In genomic region chr8:121318756-121319155, GRCm38 (mm10) we compare ENCODE assay signal across 7 mouse cellular contexts.
DNase-seq lines count a peak whose midpoint lies in the region; ATAC-seq lines count a peak whose summit lies in the region.
"Not testable (repeated sequence)": the region's sequence is repeated elsewhere in the genome, so short reads cannot be mapped to it uniquely, and the experiment has no call there.

No protein-coding gene starts in this region.

- 15% methylated on average over 9 of the region's 19 CpGs for WGBS in embryonic facial prominence, embryonic 10.5 days
- WGBS in intestine, embryonic 15.5 days, result no CpG with 5 or more reads among the region's 19 CpGs
- no CpG with 5 or more reads among the region's 19 CpGs for WGBS in kidney, embryonic 15.5 days

- not testable (repeated sequence) for H3K27ac ChIP-seq in embryonic facial prominence, embryonic 10.5 days (replicated peaks); intestine, embryonic 15.5 days; kidney, embryonic 15.5 days

- DNase-seq in R1 (ENCODE audit: low read depth, low spot score) (peak; percentile 65), liver (peak; percentile 22)
- not testable (repeated sequence) for DNase-seq in embryonic facial prominence, embryonic 10.5 days (ENCODE audit: low spot score)
- peak; percentile 33 to 56 for DNase-seq in kidney, postnatal 4 days
- peak; percentile 38 for DNase-seq in retina, postnatal 1 day

- ATAC-seq in intestine, embryonic 15.5 days; kidney, embryonic 15.5 days (replicated peaks; ENCODE audit: low FRiP score): not testable (repeated sequence)

- H3K9ac ChIP-seq in intestine, embryonic 15.5 days; kidney, embryonic 15.5 days: not testable (repeated sequence)

- 0 out of 2 replicates have a peak overlapping the region, but pooled peaks have one; percentile 17 for H3K4me2 ChIP-seq in intestine, embryonic 15.5 days (replicated peaks)
- peak overlapping the region; percentile 10; the same call in 1 of the 2 replicates for H3K4me2 ChIP-seq in kidney, embryonic 15.5 days

- H3K4me3 ChIP-seq in embryonic facial prominence, embryonic 10.5 days, result peak overlapping the region; percentile 8; the same call in 1 of the 2 replicates
- H3K4me3 ChIP-seq in intestine, embryonic 15.5 days (replicated peaks); kidney, embryonic 15.5 days (replicated peaks): not testable (repeated sequence)

- H3K9me3 ChIP-seq in embryonic facial prominence, embryonic 10.5 days; intestine, embryonic 15.5 days; kidney, embryonic 15.5 days (replicated peaks): not testable (repeated sequence)

- peaks cover 55% of the 10 kb centered on the region for H3K4me1 ChIP-seq in embryonic facial prominence, embryonic 10.5 days
- H3K4me1 ChIP-seq in intestine, embryonic 15.5 days (replicated peaks), result not testable (repeated sequence)
- peaks cover 40% of the 10 kb centered on the region for H3K4me1 ChIP-seq in kidney, embryonic 15.5 days

- not testable (repeated sequence) for H3K27me3 ChIP-seq in embryonic facial prominence, embryonic 10.5 days (replicated peaks; ENCODE audit: low read depth, poor library complexity, severe bottlenecking); intestine, embryonic 15.5 days (replicated peaks); kidney, embryonic 15.5 days

- H3K36me3 ChIP-seq in embryonic facial prominence, embryonic 10.5 days (replicated peaks); intestine, embryonic 15.5 days; kidney, embryonic 15.5 days: not testable (repeated sequence)
